Mouse (Mus musculus) layer of hippocampus, postnatal 10 days (tissue): ENCODE results near the gene Ankrd61. TPM values are rescaled to one million over a fixed set of nuclear protein-coding genes. Genes with fewer than 3 reads are reported as not detected.

ENCODE experiments used
- DNase-seq, 2 experiments: peaks; one replicate each; pipeline ENCODE4 v3.0.0; 2021; ENCODE audit warnings: low spot score in 2 of 2
- long read RNA-seq: library from polyadenylated mRNA; stranded (forward); transcript quantifications from one replicate; pipeline ENCODE4 v2.0.0, GENCODE M21; 2023
- total RNA-seq, 2 experiments: library from RNA; stranded (reverse); gene quantifications; 2 replicates each; pipeline ENCODE4 v1.2.3; 2021

The Ankrd61 gene
- total RNA-seq: under 1 TPM in 1 of 2 experiments, not detected in 1; 0.25 TPM
- long read RNA-seq: 0 reads

- DNase-seq: no peak
Observed at GRCm38 (mm10) chr5:143897635-143898330, at the start of gene Ankrd61. Ankrd61 (minus strand) TSS chr5:143897685.

DNA sequence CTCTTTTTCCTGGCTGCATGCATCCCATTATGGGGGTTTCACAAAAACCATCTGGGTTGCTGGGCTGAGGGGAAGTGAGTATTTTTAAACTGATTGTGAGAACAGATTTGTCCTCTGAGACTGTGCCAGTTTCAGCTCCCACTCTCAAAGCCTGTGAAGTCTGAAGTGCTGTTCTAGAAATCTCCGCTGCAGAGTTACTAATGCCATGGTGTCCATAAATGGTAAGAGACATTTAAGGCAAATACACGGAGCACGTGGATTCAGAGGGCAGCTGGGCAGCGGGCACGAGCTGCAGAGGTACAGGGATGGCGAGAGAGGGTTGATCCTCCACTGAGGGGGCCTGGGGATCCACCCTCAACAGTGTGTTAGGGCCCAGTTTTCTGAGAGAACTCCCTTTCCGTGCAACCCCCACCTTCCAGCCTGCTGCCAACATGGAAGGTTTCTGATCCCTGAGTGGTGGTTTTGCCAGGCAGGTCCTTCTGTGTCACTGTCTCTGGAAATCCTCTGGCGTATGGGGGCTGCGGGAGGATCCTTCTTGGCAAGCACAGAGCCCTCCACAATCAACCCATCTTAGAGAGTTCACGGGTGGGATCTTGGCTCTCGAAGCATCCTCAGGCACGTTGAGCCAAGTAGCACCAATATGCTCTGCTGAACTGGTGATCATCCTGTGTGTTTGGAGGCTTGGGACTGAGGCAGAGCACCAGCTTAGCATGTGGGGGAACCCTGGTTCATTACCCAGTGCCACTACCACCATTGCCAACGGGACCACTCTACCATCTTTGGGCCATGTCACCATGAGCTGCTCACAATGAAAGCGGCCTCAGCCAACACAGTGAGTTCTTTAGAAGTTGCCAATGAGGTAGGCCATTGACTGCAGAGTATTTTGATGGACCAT lies 46.0 kb upstream of the Ankrd61 start:
- DNase-seq: peak; percentile 61 to 67

DNA sequence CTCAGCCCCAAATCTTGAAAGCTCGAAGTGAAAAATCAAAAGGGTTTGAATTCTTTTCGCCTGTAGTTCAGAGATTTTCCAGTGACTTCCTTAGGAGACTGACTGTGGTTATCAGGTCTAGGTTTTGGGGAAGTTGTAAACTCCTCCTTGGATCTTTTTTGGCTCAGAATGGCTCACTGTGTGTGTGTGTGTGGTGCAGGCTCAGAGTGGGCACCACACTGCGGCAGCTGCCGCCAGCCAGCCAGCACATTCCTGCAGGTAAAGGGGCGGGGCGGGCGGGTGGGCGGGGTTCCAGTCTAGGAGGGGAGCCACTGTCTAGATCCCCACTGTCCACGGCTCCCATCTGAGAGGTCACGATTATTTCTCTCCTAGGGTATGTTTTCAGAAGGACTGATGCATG lies 44.1 kb upstream of the Ankrd61 start:
- DNase-seq: no peak

DNA sequence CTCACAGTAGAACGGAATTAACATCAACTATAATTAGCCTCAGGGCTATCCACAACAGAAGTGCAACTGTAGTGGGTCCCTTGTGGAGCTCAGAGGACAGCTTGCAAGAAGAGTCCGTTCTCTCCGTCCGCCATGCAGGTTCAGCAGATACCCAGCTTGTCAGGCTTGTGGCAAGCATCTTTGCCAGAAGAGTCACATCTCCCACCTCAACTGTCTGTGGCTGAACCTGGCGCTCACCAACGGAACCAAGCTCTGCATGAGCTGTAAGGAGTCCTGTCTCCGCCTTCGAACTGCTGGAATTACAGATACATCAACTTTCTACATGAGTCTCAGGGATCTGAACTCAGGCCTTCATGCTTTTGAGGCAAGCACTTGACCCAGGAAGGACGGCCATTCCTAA lies 38.7 kb upstream of the Ankrd61 start:
- DNase-seq: no peak

GRCm38 (mm10) chr5:143933875-143934274 lies 36.4 kb upstream of the Ankrd61 start:
- no peak for DNase-seq

GRCm38 (mm10) chr5:143933414-143933813 lies 35.9 kb upstream of the Ankrd61 start:
- DNase-seq: peak in 1 of 2 experiments; percentile 33

GRCm38 (mm10) chr5:143932831-143933230 lies 35.3 kb upstream of the Ankrd61 start, which contains the start of gene Rsph10b:
Rsph10b (plus strand) TSS chr5:143933035.
- peak; percentile 40 to 47 for DNase-seq

DNA sequence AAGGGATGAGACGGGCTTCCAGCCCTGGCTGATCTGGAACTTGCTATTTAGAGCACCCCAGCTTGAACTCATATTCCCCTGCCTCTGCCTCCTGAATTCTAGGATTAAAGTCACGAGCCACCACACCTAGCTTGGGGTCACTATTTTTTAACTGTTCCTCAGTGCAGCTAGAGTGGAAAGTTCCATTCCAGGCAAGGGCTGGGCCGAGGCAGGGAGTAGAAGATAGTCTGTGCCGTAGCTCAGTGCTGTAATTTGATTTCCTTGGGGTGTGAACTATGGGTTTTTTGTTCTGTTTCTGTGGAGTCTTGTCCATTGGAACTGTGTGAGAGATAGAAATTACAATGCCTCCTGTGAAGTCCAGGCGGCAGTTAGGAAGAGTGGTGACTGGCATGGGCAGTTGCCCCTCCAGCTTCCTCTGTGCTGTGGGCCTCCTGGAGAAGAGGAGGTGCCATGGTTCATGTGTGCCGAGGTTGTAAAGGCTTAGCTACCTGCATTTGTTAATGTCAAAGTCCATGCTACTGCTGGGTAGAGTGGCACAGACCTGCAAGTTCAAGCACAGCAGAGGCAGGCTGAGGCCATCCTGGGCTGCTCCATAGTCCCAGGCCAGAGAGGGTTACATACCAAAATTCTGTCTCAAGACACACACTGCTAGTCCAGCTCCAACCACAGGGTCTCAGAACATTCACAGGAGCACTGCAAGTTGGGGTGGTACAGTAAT lies 34.5 kb upstream of the Ankrd61 start:
- no peak for DNase-seq

GRCm38 (mm10) chr5:143930656-143931055 lies 33.2 kb upstream of the Ankrd61 start:
- no peak for DNase-seq

DNA sequence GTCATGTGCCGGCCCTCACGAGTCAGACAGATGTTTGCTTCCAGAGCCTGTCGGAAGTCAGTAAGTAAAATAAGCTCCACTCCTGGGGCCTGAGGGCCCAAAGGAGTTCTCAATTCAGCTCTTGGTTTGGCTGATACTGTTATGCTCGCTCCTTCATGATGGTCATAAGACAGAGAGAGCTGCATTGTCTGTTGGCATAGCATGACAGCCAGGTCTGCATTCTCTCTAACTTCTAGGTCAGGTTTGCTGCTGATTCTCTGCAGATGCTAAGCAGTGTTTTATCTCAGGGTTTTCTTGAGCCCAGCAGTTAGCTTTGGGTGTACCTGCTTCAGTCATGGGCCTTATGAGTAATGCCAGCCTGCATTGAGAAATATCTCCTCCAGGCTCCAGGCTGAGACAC lies 31.8 kb upstream of the Ankrd61 start:
- no peak for DNase-seq

DNA sequence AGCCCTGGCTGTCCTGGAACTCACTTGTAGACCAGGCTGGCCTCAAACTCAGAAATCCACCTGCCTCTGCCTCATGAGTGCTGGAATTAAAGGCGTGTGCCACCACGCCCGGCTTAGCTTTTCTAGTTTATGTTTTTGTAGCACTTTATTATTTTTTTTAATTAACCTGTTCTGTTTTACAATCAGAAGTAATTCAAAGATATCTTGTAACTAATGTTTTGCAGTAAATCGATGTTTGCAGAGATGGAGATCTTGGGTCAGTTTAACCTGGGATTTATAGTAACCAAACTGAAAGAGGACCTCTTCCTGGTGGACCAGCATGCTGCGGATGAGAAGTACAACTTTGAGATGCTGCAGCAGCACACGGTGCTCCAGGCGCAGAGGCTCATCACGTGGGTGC lies 30.4 kb upstream of the Ankrd61 start, which contains the start of gene Gm42421:
Gene Gm42421 (plus strand): TSS at position 301 of the 400 bp plus-strand sequence.
- DNase-seq: no peak

DNA sequence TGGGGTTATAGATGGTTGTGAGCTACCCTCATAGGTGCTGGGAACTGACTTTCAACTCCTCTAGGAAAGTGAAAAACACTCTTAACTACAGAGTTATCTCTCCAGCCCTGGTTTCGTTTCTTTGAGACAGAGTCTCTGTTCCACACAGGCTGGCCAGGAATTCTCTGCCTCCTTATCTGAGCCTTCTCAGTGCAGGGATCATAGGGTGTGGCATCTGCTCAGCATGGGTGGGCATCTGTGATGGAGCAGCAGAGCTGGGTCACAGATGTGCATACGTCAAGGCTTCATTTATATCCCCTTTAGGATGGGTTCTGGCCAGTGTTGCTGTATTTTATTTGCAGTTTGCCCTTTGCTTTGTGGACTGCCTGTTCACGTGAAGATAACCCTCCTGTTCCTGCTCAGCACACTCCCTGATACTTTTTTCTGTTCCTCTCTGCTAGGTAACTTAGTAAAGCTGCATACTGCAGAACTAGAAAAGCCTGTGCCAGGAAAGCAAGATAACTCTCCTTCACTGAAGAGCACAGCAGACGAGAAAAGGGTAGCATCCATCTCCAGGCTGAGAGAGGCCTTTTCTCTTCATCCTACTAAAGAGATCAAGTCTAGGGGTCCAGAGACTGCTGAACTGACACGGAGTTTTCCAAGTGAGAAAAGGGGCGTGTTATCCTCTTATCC lies 27.4 kb upstream of the Ankrd61 start:
- DNase-seq: no peak

- no peak for DNase-seq
Observed at GRCm38 (mm10) chr5:143918120-143918519, 20.6 kb upstream of the Ankrd61 start.

DNA sequence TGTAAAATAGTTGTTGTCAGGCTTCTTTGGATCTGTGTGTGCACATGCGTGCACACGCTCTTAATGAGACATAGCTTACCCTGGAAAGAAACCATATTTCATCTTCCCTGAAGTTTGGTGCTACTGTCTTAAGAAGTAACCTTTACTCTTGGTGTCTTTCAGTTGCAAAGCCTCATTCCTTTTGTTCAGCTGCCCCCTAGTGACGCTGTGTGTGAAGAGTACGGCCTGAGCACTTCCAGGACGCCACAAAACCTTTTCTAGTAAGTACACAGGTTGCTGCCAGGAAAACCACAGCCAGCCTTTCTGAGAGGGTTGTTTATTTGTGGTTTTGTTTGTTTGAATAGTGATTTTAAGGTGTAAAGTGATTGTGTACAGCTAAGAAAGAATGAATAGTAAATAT lies 19.9 kb upstream of the Ankrd61 start:
- DNase-seq: peak in 1 of 2 experiments; percentile 28

- DNase-seq: no peak
Observed at GRCm38 (mm10) chr5:143916221-143916620, 18.7 kb upstream of the Ankrd61 start.

- peak; percentile 95 to 96 for DNase-seq
Observed at GRCm38 (mm10) chr5:143909417-143910400, 12.2 kb upstream of the Ankrd61 start, which contains the start of the genes Aimp2 and Pms2. Aimp2 (minus strand) TSS chr5:143909847. Pms2 (plus strand) TSS chr5:143909964.

- no peak for DNase-seq
Observed at GRCm38 (mm10) chr5:143908926-143909325, 11.4 kb upstream of the Ankrd61 start.

DNA sequence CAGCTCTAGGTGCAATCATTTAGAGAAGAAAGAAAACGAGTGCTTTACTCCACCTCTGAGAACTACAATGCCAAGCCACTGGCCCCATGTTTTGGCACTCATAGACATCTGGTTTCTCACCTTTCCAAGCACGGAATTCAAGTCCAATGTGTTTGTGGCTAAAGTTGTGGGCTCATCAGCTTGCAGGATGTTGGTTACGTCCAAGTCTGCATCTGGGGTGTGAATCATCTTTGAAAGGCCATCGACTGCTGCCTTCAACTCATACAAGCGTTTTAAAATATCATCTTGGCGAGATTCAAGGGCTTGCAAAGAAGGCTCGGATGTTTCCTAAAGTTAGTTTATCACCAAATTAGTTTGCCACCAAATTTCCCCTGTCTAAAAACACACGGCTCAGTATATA lies 8.9 kb upstream of the Ankrd61 start:
- DNase-seq: no peak

DNA sequence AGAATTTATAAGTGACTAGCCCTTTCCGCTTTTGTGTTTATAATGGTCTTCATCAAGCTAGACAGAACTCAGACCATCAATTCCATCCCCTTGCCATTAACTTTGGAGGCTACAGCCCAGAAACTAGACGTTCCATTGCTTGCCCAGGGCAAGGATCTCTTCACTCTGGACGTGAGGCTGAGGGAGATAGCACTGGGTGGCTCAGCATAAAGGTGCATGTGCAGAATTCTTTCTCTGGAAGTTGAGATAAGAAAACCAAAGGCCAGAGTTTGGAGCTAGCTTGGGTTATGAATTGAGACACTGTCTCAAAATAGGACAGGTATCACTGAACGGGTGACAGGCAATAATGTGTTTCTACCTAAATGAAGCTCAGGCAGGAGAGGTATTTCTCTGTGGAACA lies 6.3 kb upstream of the Ankrd61 start:
- DNase-seq: no peak

DNA sequence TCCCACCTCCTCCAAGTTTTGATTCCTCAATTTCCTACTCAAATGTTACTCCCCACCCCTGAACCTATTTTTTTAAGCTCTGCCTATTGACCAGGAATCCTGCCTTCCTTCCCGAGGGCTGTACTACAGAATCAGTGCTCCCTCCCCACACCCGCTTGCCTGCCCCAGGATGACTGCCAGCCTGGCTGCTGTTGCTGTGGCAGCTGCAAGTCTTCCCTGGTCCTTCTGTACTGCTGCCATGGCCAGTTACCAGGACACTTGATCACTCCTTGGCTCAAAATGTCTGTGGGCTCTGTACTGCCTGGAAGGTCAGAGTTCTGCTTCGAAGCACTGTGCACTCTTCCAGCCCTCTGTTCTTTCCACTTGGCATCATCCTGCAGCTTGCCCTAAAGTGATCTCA lies 4.6 kb upstream of the Ankrd61 start:
- peak; percentile 38 to 54 for DNase-seq
